Mouse (Mus musculus) MEL (cell line): ENCODE results near the gene Chrm3. TPM values are rescaled to one million over a fixed set of nuclear protein-coding genes. Genes with fewer than 3 reads are reported as not detected.

ENCODE experiments used
- DNase-seq: peaks from one replicate; pipeline ENCODE4 v3.0.0; 2011; ENCODE audit warnings: low read depth, low spot score
- H3K27ac ChIP-seq: 2 replicates; pipeline ENCODE4 v1.5.1; 2012; ENCODE audit warnings: low read depth, mild to moderate bottlenecking, control low read depth, low read length, moderate library complexity; ENCODE audit not compliant: control insufficient read depth
- H3K27me3 ChIP-seq, 2 experiments: fragments of 150-350 bp in 1 of 2; sonication (generic) in 1 of 2; 2 replicates each; pipeline ENCODE4 v1.6.1; 2012; ENCODE audit warnings: low read length in 2 of 2, mild to moderate bottlenecking in 2 of 2, improper control_type of control experiment in 1 of 2, moderate library complexity in 1 of 2; ENCODE audit not compliant: insufficient read depth in 2 of 2, control insufficient read depth in 1 of 2
- H3K36me3 ChIP-seq, 2 experiments: 2 replicates each; pipeline ENCODE4 v1.6.1; 2012 to 2014; ENCODE audit warnings: low read length in 2 of 2, improper control_type of control experiment in 1 of 2, inconsistent platforms in 1 of 2, mild to moderate bottlenecking in 1 of 2; ENCODE audit not compliant: insufficient read depth in 2 of 2, control insufficient read depth in 1 of 2
- H3K4me1 ChIP-seq, 2 experiments: fragments of 150-350 bp in 1 of 2; sonication (generic) in 1 of 2; 2 replicates each; pipeline ENCODE4 v1.6.1; 2012; ENCODE audit warnings: low read length in 2 of 2, improper control_type of control experiment in 1 of 2, mild to moderate bottlenecking in 1 of 2; ENCODE audit not compliant: insufficient read depth in 2 of 2, control insufficient read depth in 1 of 2
- H3K4me3 ChIP-seq, 2 experiments: fragments of 150-350 bp in 1 of 2; sonication (generic) in 1 of 2; 2 replicates each; pipeline ENCODE4 v1.5.1; 2012; ENCODE audit warnings: low read depth in 2 of 2, low read length in 2 of 2, mild to moderate bottlenecking in 2 of 2, moderate library complexity in 2 of 2, control low read depth in 1 of 2, improper control_type of control experiment in 1 of 2; ENCODE audit not compliant: control insufficient read depth in 1 of 2, insufficient read depth in 1 of 2
- H3K79me2 ChIP-seq: 2 replicates; pipeline ENCODE4 v1.6.1; 2012; ENCODE audit warnings: mild to moderate bottlenecking, low read length, moderate library complexity; ENCODE audit not compliant: control insufficient read depth, poor library complexity, insufficient read depth
- H3K9ac ChIP-seq: 2 replicates; pipeline ENCODE4 v1.6.1; 2012; ENCODE audit warnings: low read depth, mild to moderate bottlenecking, control low read depth, low read length, moderate library complexity; ENCODE audit not compliant: control insufficient read depth, poor library complexity, severe bottlenecking
- H3K9me3 ChIP-seq: fragments of 150-350 bp; sonication (generic); replicated peaks from 2 replicates; pipeline ENCODE4 v1.6.1; 2012; ENCODE audit warnings: mild to moderate bottlenecking, low read length, improper control_type of control experiment, moderate library complexity; ENCODE audit not compliant: insufficient read depth
- CHD1 ChIP-seq: IDR thresholded peaks from 2 replicates; pipeline ENCODE4 v1.6.1; 2012; ENCODE audit warnings: low read depth, mild to moderate bottlenecking, inconsistent platforms, low read length, improper control_type of control experiment
- CHD2 ChIP-seq: IDR thresholded peaks from 2 replicates; pipeline ENCODE4 v1.6.1; 2011; ENCODE audit warnings: low read length, improper control_type of control experiment
- E2F4 ChIP-seq: IDR thresholded peaks from 2 replicates; pipeline ENCODE4 v1.6.1; 2011; ENCODE audit warnings: low read depth, low read length, improper control_type of control experiment, borderline replicate concordance
- ELF1 ChIP-seq: IDR thresholded peaks from 2 replicates; pipeline ENCODE4 v1.6.1; 2014; ENCODE audit warnings: low read depth, mild to moderate bottlenecking, inconsistent platforms, low read length, improper control_type of control experiment, moderate library complexity
- EP300 ChIP-seq, 2 experiments: IDR thresholded peaks; 2 replicates each; pipeline ENCODE4 v1.6.1; 2011; ENCODE audit warnings: improper control_type of control experiment in 2 of 2, low read length in 2 of 2, low read depth in 1 of 2, mild to moderate bottlenecking in 1 of 2
- ETS1 ChIP-seq: IDR thresholded peaks from 2 replicates; pipeline ENCODE4 v1.6.1; 2012; ENCODE audit warnings: low read depth, mild to moderate bottlenecking, inconsistent platforms, low read length, improper control_type of control experiment, moderate library complexity
- GABPA ChIP-seq: IDR thresholded peaks from 2 replicates; pipeline ENCODE4 v1.6.1; 2012; ENCODE audit warnings: low read depth, mild to moderate bottlenecking, inconsistent platforms, low read length, improper control_type of control experiment, moderate library complexity
- HCFC1 ChIP-seq: IDR thresholded peaks from 2 replicates; pipeline ENCODE4 v1.6.1; 2012; ENCODE audit warnings: low read depth, mild to moderate bottlenecking, inconsistent platforms, low read length, improper control_type of control experiment, moderate library complexity
- MAFK ChIP-seq: IDR thresholded peaks from 2 replicates; pipeline ENCODE4 v1.6.1; 2011; ENCODE audit warnings: low read depth, mild to moderate bottlenecking, low read length, improper control_type of control experiment, borderline replicate concordance
- MAX ChIP-seq: IDR thresholded peaks from 2 replicates; pipeline ENCODE4 v1.6.1; 2011; ENCODE audit warnings: low read length, improper control_type of control experiment
- MEF2A ChIP-seq: IDR thresholded peaks from 2 replicates; pipeline ENCODE4 v1.6.1; 2014; ENCODE audit warnings: low read depth, mild to moderate bottlenecking, inconsistent platforms, low read length, improper control_type of control experiment; ENCODE audit not compliant: poor library complexity, insufficient replicate concordance, severe bottlenecking; ENCODE audit errors: extremely low read depth
- MXI1 ChIP-seq: IDR thresholded peaks from 2 replicates; pipeline ENCODE4 v1.6.1; 2011; ENCODE audit warnings: mild to moderate bottlenecking, low read depth, low read length, improper control_type of control experiment
- MYC ChIP-seq: IDR thresholded peaks from 2 replicates; pipeline ENCODE4 v1.6.1; 2011; ENCODE audit warnings: low read depth, mild to moderate bottlenecking, low read length, improper control_type of control experiment, moderate library complexity
- POLR2AphosphoS5 ChIP-seq: IDR thresholded peaks from 2 replicates; pipeline ENCODE4 v1.6.1; 2012; ENCODE audit warnings: low read depth, borderline replicate concordance, mild to moderate bottlenecking, inconsistent platforms, low read length, moderate library complexity, mixed read lengths
- RAD21 ChIP-seq: IDR thresholded peaks from 2 replicates; pipeline ENCODE4 v1.6.1; 2011; ENCODE audit warnings: mild to moderate bottlenecking, low read depth, low read length, improper control_type of control experiment
- SIN3A ChIP-seq: IDR thresholded peaks from 2 replicates; pipeline ENCODE4 v1.6.1; 2012; ENCODE audit warnings: low read length, improper control_type of control experiment, inconsistent platforms
- TAL1 ChIP-seq: IDR thresholded peaks from 2 replicates; pipeline ENCODE4 v1.6.1; 2012; ENCODE audit warnings: mild to moderate bottlenecking, inconsistent platforms, low read length, moderate library complexity, mixed read lengths
- TCF12 ChIP-seq: IDR thresholded peaks from 2 replicates; pipeline ENCODE4 v1.6.1; 2014; ENCODE audit warnings: low read depth, mild to moderate bottlenecking, inconsistent platforms, low read length, improper control_type of control experiment, moderate library complexity
- UBTF ChIP-seq: IDR thresholded peaks from 2 replicates; pipeline ENCODE4 v1.6.1; 2012; ENCODE audit warnings: low read depth, mild to moderate bottlenecking, inconsistent platforms, low read length, improper control_type of control experiment, moderate library complexity, borderline replicate concordance; ENCODE audit not compliant: insufficient read depth
- USF1 ChIP-seq: IDR thresholded peaks from 2 replicates; pipeline ENCODE4 v1.6.1; 2014; ENCODE audit warnings: low read depth, mild to moderate bottlenecking, inconsistent platforms, low read length, improper control_type of control experiment, moderate library complexity
- USF2 ChIP-seq, 2 experiments: IDR thresholded peaks; 2 replicates each; pipeline ENCODE4 v1.6.1; 2011 to 2012; ENCODE audit warnings: improper control_type of control experiment in 2 of 2, low read length in 2 of 2, borderline replicate concordance in 1 of 2, inconsistent platforms in 1 of 2, low read depth in 1 of 2, mild to moderate bottlenecking in 1 of 2; ENCODE audit not compliant: insufficient read depth in 1 of 2
- ZNF384 ChIP-seq: IDR thresholded peaks from 2 replicates; pipeline ENCODE4 v1.6.1; 2012; ENCODE audit warnings: low read depth, mild to moderate bottlenecking, inconsistent platforms, low read length, improper control_type of control experiment
- polyA plus RNA-seq, 2 experiments: library from polyadenylated mRNA; stranded (reverse) in 1 of 2; unstranded in 1 of 2; fragments of >175 nt in 1 of 2; fragments of >200 nt in 1 of 2; gene quantifications; 2 replicates each; pipeline versions ENCODE4 v1.2.1 to v1.2.4; 2012; ENCODE audit warnings: low replicate concordance in 2 of 2, low read depth in 1 of 2; ENCODE audit not compliant: insufficient read length in 2 of 2, insufficient read depth in 1 of 2, missing spikeins in 1 of 2
- total RNA-seq: library from RNA; depleted of rRNA; stranded (reverse); fragments of 300-350 nt; gene quantifications from 2 replicates; pipeline ENCODE4 v1.2.3, GENCODE M21; 2012

Gene Chrm3
- total and polyA plus RNA-seq, 3 experiments = not detected

DNA sequence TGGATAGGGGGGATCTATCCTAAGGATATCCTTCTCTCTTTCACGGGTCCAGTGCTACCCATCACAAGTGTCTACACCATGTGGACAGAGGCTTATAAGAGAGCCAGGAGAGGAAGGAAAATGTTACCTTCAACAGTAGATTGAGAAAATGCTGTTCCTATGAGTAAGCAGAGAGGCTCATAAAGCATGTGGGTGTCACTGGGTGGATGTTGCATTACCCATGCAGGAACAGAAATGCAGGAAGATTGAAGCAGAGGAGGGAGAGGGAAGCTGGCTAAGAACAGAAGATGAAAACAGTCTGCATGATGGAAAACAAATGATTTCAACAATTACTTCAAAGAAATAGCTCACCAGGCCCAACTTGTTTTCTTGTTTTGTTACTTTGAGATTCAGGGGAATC is 85.7 kb downstream of the Chrm3 start:
- DNase-seq = no peak
- Histone ChIP-seq H3K79me2 (no peaks in the 10 kb centered on the region), H3K36me3 (no peaks in the 10 kb centered on the region), H3K4me3 (no peak overlapping the region), H3K9me3 (no peaks in the 10 kb centered on the region), H3K27me3 (no peaks in the 10 kb centered on the region), H3K4me1 (no peaks in the 10 kb centered on the region), H3K9ac (no peak overlapping the region), H3K27ac (no peak overlapping the region)
- TF ChIP-seq E2F4 (no peak), TCF12 (no peak), MEF2A (no peak), CHD1 (no peak), MAFK (no peak), MAX (no peak), USF2 (IDR thresholded peaks at IDR 0.05; ENCODE audit: borderline replicate concordance in 1 of 2, insufficient read depth in 1 of 2, low read depth in 1 of 2, low read length in 2 of 2) (no peak), TAL1 (no peak), UBTF (no peak), ETS1 (no peak), RAD21 (no peak)

DNA sequence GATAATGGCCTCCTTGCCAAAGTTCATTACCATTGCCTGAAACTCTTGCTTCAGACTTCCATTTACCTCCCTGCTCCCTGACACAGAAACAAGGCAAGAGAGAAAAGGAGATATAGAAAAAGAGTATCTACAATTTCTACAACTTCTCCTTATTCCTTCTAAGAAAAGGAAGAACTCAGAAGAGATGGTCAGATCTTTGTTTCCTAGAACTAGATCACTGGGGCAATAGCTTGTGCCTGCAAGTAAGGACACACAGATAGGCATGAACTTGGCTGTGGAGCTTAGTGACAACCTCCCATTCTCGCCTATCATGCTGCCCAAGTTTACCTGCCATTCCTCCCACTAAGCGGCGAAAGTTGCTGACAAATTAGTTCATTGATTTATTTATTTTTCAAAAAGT is 96.9 kb downstream of the Chrm3 start:
- TF ChIP-seq MAFK (no peak), EP300 (IDR thresholded peaks at IDR 0.05; ENCODE audit: low read depth in 1 of 2, low read length in 2 of 2) (peak in 1 of 2 experiments; percentile 66; a peak in 2 of 4 replicates)
- no peaks in the 10 kb centered on the region for H3K79me2 ChIP-seq
- H3K4me1 ChIP-seq = peaks cover 0 to 3% of the 10 kb centered on the region in 2 experiments; a peak in 1 of 4 replicates
- peaks cover 0 to 5% of the 10 kb centered on the region in 2 experiments; a peak in 2 of 4 replicates for H3K36me3 ChIP-seq
- 0 out of 2 replicates have a peak overlapping the region, but pooled peaks have one; percentile 14 for H3K27ac ChIP-seq
- no peaks in the 10 kb centered on the region for H3K9me3 ChIP-seq
- 0 out of 4 replicates have a peak overlapping the region, but pooled peaks of 1 of the 2 experiments have one; percentile 29 for H3K4me3 ChIP-seq
- DNase-seq = peak; percentile 42
- no peaks in the 10 kb centered on the region for H3K27me3 ChIP-seq
- no peak overlapping the region for H3K9ac ChIP-seq

DNA sequence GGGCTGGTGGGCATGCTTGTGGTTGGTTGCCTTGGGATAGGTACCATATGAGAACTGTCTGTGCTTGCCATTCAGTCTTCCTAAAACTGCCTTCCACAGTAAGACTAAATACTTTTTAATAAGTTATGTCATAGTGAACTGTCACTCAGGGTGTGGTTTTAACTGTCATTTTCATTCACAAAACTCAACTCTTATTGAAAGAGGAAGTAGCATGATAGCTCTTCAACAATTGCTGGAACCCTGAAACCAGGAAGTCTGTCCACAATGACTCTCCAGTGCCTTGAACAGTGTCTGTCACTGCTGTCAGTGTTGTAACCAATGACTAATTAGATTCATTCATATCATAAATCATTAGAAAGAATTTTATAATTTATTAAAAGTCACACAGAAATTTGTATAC is 107.6 kb downstream of the Chrm3 start:
- DNase-seq = peak; percentile 86
- Histone ChIP-seq H3K27me3 (no peaks in the 10 kb centered on the region), H3K79me2 (no peaks in the 10 kb centered on the region), H3K36me3 (peaks cover 0 to 8% of the 10 kb centered on the region in 2 experiments; a peak in 1 of 4 replicates), H3K4me1 (peaks cover 10 to 18% of the 10 kb centered on the region in 2 experiments; a peak in 3 of 4 replicates), H3K27ac (peak overlapping the region; percentile 81), H3K9me3 (no peaks in the 10 kb centered on the region), H3K4me3 (no peak overlapping the region), H3K9ac (no peak overlapping the region)
- TF ChIP-seq MAX (no peak), MXI1 (0 out of 2 replicates have a peak, but pooled peaks have one; percentile 40), ZNF384 (no peak), EP300 (IDR thresholded peaks at IDR 0.05; ENCODE audit: low read depth in 1 of 2, low read length in 2 of 2) (peak; percentile 87 to 88), ELF1 (peak; percentile 91), POLR2AphosphoS5 (no peak), TCF12 (peak; percentile 32; the same call in 1 of the 2 replicates), MAFK (no peak), GABPA (no peak), E2F4 (no peak), MYC (0 out of 2 replicates have a peak, but pooled peaks have one; percentile 36), SIN3A (peak; percentile 75), TAL1 (no peak), CHD2 (no peak), ETS1 (peak; percentile 95), HCFC1 (0 out of 2 replicates have a peak, but pooled peaks have one; percentile 38), CHD1 (no peak), USF1 (no peak), RAD21 (no peak)
